Mouse (Mus musculus): Measurements from ENCODE around the gene Cebpe. TPM values are rescaled to one million over a fixed set of nuclear protein-coding genes. Genes with fewer than 3 reads are reported as not detected.

The Cebpe gene
- 17.3 TPM in 1 of 2 replicates, not detected in the other for polyA plus RNA-seq (2012; ENCODE audit: insufficient read depth, low replicate concordance)

DNA sequence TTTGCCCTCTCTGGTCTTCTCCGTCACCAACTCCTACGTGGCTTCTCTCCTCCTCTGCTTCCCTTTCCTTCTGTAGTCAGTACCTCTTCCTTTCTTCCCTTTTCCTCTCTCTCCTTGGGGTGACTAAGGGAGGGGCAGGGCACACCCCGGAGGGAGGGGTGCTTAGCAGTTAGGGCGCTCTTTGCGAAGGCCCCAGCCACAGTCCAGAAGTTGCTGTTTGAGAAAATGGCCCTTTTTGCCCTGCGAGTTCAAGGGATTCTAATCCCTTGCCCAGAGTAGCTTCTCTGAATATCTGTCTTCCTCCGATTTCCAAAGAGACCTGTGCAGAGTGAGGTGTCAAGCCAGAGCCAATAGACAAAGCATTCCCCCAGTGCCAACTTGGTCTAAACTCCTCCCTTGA, at the start of gene Cebpe:
TSS of gene Cebpe (minus strand) at position 101 of the 400 bp plus-strand sequence.
- H3K4me3 ChIP-seq (replicated peaks), result peak within 1 kb of the TSS; percentile 20
- H3K4me1 ChIP-seq, result peaks cover 28% of the 10 kb centered on the region
- H3K27me3 ChIP-seq (replicated peaks), result peaks cover 51% of the 10 kb centered on the region
- H3K9me3 ChIP-seq, result peaks cover 8% of the 10 kb centered on the region
- no peaks in the 10 kb centered on the region for H3K36me3 ChIP-seq (replicated peaks; ENCODE audit: low read length)
- TF ChIP-seq FLI1 (IDR thresholded peaks at IDR 0.05; ENCODE audit: low read length) (no peak), GATA1 (IDR thresholded peaks at IDR 0.05; ENCODE audit: borderline replicate concordance, low read length) (no peak)

DNA sequence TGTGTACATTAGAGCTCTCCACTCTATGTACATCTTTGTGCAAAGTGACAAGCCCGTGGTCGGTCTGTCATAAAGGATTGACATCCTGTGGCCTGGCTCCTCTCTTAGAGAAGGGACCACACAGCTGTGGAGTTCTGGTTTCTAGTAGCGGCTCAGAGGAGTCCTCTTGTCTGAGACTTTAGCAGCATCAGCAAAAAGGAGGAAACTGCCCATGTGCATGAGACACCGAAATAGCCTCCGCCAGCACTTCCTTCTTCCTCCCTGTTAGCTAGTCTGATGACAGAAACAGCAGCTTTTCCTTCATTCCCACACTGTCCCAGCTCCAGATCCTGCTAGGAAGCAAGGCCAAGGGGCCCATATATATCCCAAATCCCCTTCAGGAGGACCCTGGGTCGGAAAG, 44.4 kb upstream of the Cebpe start:
- Histone ChIP-seq H3K4me1 (peaks cover 51% of the 10 kb centered on the region), H3K4me3 (replicated peaks) (no peak overlapping the region), H3K9me3 (no peaks in the 10 kb centered on the region), H3K27me3 (replicated peaks) (peaks cover 12% of the 10 kb centered on the region), H3K36me3 (replicated peaks; ENCODE audit: low read length) (no peaks in the 10 kb centered on the region)
- TF ChIP-seq GATA1 (IDR thresholded peaks at IDR 0.05; ENCODE audit: borderline replicate concordance, low read length) (no peak), FLI1 (IDR thresholded peaks at IDR 0.05; ENCODE audit: low read length) (no peak)

DNA sequence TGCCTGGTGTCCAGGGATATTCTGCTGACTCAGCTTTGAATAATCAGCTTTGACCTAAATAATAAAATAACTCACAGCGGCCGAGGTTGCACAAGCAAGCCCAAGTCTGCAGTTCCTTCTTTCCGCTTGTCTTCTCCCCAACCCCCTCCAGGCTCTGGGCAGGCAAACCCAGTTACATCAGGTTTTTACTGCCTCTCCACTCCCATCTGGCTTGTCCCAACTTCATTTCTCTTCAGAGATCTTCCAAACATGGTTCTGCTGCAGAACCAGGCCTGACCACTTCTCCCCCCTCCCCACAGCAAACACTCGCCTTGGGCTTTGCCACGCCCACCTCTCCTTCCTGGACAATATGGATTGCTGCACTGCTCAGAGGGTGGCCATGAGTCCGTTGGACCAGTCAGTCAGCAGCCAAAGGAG, 42.6 kb upstream of the Cebpe start:
- no peaks in the 10 kb centered on the region for H3K9me3 ChIP-seq
- peaks cover 9% of the 10 kb centered on the region for H3K27me3 ChIP-seq (replicated peaks)
- H3K36me3 ChIP-seq (replicated peaks; ENCODE audit: low read length), result no peaks in the 10 kb centered on the region
- peak overlapping the region; percentile 56 for H3K4me3 ChIP-seq (replicated peaks)
- peaks cover 65% of the 10 kb centered on the region for H3K4me1 ChIP-seq
- TF ChIP-seq FLI1 (IDR thresholded peaks at IDR 0.05; ENCODE audit: low read length) (no peak), GATA1 (IDR thresholded peaks at IDR 0.05; ENCODE audit: borderline replicate concordance, low read length) (no peak)

DNA sequence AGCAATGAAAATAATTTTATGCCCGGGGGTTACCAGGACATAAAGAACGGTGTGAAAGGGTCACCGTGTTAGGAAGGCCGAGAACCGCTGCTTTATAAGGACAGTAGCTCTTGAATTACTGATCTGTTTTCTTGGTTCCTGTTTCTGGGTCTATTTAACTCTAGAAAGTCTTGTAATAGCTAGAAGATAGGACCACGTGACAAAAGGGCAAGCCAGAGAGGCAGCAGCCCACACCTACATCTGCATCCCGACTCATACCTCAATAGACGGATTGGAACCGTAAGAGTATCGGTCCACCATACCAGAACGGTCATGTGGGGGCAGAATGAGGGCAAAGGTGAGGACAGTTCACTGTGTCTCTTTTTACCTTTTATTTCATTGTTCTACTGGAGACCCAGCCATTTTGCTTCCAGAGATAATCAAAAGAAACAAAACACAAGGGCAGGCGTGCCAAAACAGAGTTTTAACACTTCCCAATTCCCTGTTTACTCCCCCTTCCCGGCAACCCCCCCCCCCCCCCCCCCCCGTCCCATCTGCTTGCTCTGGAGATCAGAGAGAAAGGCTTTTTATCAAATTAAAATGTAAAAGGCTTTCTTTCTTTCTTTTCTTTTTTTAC, 42.1 kb upstream of the Cebpe start:
- TF ChIP-seq FLI1 (IDR thresholded peaks at IDR 0.05; ENCODE audit: low read length), result no peak
- TF ChIP-seq GATA1 (IDR thresholded peaks at IDR 0.05; ENCODE audit: borderline replicate concordance, low read length), result no peak
- peaks cover 5% of the 10 kb centered on the region for H3K27me3 ChIP-seq (replicated peaks)
- no peaks in the 10 kb centered on the region for H3K9me3 ChIP-seq
- no peak overlapping the region for H3K4me3 ChIP-seq (replicated peaks)
- H3K4me1 ChIP-seq, result peaks cover 70% of the 10 kb centered on the region
- no peaks in the 10 kb centered on the region for H3K36me3 ChIP-seq (replicated peaks; ENCODE audit: low read length)

DNA sequence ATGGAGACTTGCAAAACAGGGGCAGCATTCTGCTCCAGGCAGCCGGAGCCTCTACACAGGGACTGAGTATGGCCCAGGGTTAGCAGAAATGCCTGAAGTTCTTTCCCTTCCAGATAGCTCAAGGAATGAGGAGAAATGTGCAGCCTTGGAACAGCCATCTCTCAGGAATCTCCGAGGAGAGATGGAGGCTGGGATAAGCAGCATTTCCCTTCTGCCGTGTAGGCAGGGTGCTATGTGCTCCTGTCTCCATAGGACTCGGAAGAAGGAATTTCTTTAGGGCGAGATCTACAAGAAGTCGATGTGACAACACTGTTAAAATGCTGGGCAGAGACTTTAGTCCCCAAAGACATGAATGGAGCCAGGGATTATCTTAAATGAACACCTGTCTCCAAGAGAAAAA, 41.0 kb upstream of the Cebpe start:
- no peaks in the 10 kb centered on the region for H3K9me3 ChIP-seq
- H3K4me3 ChIP-seq (replicated peaks), result no peak overlapping the region
- no peak for TF ChIP-seq GATA1 (IDR thresholded peaks at IDR 0.05; ENCODE audit: borderline replicate concordance, low read length)
- no peak for TF ChIP-seq FLI1 (IDR thresholded peaks at IDR 0.05; ENCODE audit: low read length)
- H3K27me3 ChIP-seq (replicated peaks), result no peaks in the 10 kb centered on the region
- H3K36me3 ChIP-seq (replicated peaks; ENCODE audit: low read length), result no peaks in the 10 kb centered on the region
- H3K4me1 ChIP-seq, result peaks cover 81% of the 10 kb centered on the region

DNA sequence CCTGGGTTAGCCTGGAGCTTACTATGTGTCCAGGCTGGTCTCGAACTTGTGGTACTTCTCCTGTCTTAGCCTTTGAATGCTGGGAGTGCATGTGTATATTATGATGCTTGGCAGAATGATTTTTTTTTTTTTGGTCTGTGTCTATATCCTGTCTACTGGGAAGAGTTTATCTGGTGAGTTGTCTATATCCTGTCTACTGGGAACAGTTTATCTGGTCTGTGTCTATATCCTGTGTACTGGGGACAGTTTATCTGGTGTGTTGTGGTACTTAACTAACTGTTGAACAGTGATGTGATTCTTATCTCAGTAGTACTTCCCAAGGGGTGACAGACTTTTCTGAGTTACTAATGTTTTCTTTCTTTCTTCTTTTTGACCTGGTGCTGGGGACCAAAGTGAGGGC, 39.8 kb upstream of the Cebpe start:
- no peaks in the 10 kb centered on the region for H3K36me3 ChIP-seq (replicated peaks; ENCODE audit: low read length)
- no peak overlapping the region for H3K4me3 ChIP-seq (replicated peaks)
- no peak for TF ChIP-seq FLI1 (IDR thresholded peaks at IDR 0.05; ENCODE audit: low read length)
- no peak for TF ChIP-seq GATA1 (IDR thresholded peaks at IDR 0.05; ENCODE audit: borderline replicate concordance, low read length)
- H3K4me1 ChIP-seq, result peaks cover 77% of the 10 kb centered on the region
- H3K9me3 ChIP-seq, result no peaks in the 10 kb centered on the region
- H3K27me3 ChIP-seq (replicated peaks), result no peaks in the 10 kb centered on the region

DNA sequence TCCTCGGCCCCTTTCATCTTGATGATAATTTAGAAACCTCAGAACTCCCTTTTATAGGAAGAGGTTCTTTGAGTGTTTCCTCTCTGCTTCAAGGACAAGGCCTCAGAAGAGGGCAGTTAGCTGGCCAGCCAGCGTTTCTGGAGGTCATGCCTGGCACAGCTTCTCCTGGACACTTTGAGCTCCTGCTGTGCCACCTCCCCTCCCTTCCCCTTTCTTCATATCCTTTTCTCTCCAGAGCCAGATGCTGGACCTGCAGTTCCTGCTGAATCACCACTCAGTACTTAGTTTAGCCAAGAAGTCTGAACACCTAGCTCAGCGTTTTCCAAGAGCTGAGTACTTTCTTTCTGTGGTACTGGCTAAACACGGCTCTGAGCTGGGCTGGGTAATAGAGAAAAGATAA, 37.3 kb upstream of the Cebpe start:
- Histone ChIP-seq H3K9me3 (no peaks in the 10 kb centered on the region), H3K36me3 (replicated peaks; ENCODE audit: low read length) (no peaks in the 10 kb centered on the region), H3K4me3 (replicated peaks) (no peak overlapping the region), H3K27me3 (replicated peaks) (no peaks in the 10 kb centered on the region), H3K4me1 (peaks cover 55% of the 10 kb centered on the region)
- TF ChIP-seq FLI1 (IDR thresholded peaks at IDR 0.05; ENCODE audit: low read length), result no peak
- no peak for TF ChIP-seq GATA1 (IDR thresholded peaks at IDR 0.05; ENCODE audit: borderline replicate concordance, low read length)

DNA sequence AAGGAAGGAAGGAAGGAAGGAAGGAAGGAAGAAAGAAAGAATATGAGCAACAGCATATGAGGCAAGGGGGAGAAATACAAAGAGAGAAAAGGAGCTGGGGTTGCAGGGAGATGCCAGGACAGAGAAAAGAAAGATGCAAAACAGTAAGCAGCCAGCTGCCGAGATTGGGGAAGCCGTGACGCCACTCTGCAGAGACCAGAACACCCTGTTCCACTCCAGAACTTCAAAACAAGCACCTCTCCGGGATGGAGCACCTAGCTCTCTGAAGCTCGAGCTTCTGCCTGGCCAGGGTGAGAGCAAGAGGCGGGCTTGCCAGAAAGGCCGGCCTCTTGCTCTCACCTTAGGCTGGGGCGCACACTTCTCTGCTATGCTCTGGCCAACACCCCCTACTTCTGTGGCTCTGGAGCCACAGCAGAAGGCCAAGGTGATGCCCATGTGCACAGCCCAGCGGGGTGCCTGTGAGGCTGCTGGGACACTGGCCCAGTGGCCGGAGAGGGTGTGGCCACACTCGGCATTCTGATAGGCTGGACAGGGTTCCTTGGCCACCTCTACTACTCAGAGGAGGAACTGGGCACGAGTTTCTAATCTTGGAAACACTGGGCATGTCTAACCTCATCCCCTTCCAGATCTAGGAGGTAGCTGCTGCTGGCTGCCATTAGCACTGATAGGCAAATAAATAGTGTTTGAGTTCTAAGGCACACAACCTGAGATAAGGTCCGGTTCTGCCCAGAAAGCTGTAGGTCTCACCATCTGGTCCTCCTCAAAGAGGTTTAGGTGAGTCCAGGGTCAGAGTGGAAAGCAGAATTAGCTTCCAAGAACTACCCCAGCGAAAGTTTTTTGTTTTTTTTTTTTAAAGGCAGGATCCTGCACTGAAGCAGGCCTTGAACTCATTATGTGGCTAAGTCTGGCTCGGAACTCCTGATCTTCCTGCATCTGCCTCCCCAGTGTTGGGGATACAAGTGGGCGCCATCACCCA, 36.3 kb upstream of the Cebpe start:
- Histone ChIP-seq H3K27me3 (replicated peaks) (no peaks in the 10 kb centered on the region), H3K36me3 (replicated peaks; ENCODE audit: low read length) (no peaks in the 10 kb centered on the region), H3K4me3 (replicated peaks) (no peak overlapping the region), H3K9me3 (no peaks in the 10 kb centered on the region), H3K4me1 (peaks cover 48% of the 10 kb centered on the region)
- no peak for TF ChIP-seq FLI1 (IDR thresholded peaks at IDR 0.05; ENCODE audit: low read length)
- TF ChIP-seq GATA1 (IDR thresholded peaks at IDR 0.05; ENCODE audit: borderline replicate concordance, low read length), result no peak

DNA sequence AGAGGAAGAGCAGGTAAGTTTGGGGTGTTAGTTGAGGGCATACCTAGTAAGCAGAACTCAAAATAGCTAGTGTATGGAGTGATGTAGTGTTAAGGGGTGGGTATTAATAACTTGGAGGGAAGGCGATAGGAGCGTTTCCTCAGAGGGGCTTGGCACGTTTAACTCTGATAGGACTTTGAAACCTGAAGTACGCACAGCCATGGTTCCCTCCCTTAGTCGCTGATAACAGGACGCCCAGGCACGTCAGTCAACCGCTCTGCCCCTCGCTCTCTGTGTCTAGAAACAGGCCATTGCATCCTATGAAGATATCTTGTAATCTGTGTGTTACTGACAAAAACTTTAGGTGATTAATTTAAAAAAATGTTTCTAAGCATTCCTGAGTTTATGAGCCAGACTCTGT, 34.1 kb upstream of the Cebpe start:
- Histone ChIP-seq H3K4me1 (peaks cover 40% of the 10 kb centered on the region), H3K36me3 (replicated peaks; ENCODE audit: low read length) (no peaks in the 10 kb centered on the region), H3K4me3 (replicated peaks) (no peak overlapping the region), H3K9me3 (no peaks in the 10 kb centered on the region), H3K27me3 (replicated peaks) (peaks cover 4% of the 10 kb centered on the region)
- TF ChIP-seq GATA1 (IDR thresholded peaks at IDR 0.05; ENCODE audit: borderline replicate concordance, low read length) (no peak), FLI1 (IDR thresholded peaks at IDR 0.05; ENCODE audit: low read length) (no peak)

DNA sequence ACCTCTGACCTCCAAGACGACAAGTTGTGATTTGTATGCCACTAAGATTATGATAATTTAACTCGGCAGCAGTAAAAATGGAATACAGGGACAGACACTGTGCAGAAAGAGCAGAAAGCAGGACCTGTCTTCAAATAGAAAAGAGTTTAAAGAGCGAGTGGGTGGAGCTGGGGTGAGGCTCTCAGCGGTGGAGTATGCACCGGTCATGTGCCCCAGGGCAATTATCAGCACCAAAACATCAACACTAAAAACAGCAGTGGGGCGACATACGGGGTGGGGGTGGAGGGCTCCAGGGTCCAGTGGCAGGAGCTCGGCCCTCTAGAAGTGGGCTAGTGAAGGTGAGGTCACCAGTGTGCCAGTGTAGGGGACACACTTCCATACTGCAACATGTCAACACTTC, 32.5 kb upstream of the Cebpe start:
- Histone ChIP-seq H3K4me3 (replicated peaks) (no peak overlapping the region), H3K9me3 (no peaks in the 10 kb centered on the region), H3K4me1 (peaks cover 28% of the 10 kb centered on the region), H3K36me3 (replicated peaks; ENCODE audit: low read length) (no peaks in the 10 kb centered on the region), H3K27me3 (replicated peaks) (peaks cover 4% of the 10 kb centered on the region)
- TF ChIP-seq FLI1 (IDR thresholded peaks at IDR 0.05; ENCODE audit: low read length), result no peak
- no peak for TF ChIP-seq GATA1 (IDR thresholded peaks at IDR 0.05; ENCODE audit: borderline replicate concordance, low read length)

Measured in megakaryocyte, embryonic 14.5 days (primary cell).